Mouse (Mus musculus): ENCODE data around the gene Rnf126. TPM values are rescaled to one million over a fixed set of nuclear protein-coding genes. Genes with fewer than 3 reads are reported as not detected.
A peak's percentile ranks its signal among the peaks of the same experiment; 100 is the strongest.

The Rnf126 gene
- total RNA-seq (2021), result 10 to 100 TPM; 90.7 to 95.8 TPM

DNA sequence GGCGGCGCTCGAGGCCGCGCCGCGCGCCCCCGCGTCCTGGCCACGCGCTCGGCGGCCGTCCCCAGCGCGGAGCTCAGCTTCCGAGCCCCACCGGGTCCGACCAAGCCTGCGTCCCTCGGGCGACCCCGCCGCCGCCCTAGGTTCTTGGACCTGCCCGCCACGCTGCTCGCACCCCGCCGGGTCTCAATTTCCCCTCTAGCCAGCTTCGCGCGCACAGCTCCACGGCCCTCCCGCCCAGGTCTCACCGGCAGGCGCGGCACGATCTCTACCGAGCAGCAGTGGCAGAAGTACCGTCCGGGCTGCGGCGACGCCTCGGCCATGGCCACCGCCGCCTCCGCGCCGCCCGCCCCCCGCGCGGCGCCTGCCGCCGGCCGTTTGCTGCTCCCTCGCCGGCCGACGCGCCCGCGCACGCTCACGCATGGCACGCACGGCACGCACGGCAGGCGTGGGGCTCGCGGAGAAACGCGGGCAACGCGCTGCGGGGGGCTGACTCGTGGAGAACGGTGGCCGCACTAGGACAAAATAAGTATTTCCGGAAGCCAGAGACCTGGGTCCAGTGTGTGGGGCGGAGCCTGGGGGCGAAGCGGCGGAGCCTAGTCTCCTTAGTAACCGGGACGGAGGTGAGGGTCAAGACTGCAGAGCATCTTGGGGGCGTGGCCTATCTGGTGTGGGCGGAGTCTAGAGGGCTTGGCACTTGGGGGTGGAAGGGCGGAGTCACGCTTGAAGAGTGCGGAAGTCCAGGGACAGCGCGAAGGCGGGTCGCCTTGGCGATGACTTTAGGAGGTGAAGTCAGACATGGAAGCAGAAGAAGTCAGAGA is at the start of gene Rnf126:
Gene Rnf126 (minus strand): TSS at position 445 of the 818 bp plus-strand sequence.
- intact Hi-C loops (cut with DNase I), result no loop called here
- peak; percentile 98 to 99 for DNase-seq (ENCODE audit: extremely low spot score in 1 of 2, low spot score in 2 of 2)

DNA sequence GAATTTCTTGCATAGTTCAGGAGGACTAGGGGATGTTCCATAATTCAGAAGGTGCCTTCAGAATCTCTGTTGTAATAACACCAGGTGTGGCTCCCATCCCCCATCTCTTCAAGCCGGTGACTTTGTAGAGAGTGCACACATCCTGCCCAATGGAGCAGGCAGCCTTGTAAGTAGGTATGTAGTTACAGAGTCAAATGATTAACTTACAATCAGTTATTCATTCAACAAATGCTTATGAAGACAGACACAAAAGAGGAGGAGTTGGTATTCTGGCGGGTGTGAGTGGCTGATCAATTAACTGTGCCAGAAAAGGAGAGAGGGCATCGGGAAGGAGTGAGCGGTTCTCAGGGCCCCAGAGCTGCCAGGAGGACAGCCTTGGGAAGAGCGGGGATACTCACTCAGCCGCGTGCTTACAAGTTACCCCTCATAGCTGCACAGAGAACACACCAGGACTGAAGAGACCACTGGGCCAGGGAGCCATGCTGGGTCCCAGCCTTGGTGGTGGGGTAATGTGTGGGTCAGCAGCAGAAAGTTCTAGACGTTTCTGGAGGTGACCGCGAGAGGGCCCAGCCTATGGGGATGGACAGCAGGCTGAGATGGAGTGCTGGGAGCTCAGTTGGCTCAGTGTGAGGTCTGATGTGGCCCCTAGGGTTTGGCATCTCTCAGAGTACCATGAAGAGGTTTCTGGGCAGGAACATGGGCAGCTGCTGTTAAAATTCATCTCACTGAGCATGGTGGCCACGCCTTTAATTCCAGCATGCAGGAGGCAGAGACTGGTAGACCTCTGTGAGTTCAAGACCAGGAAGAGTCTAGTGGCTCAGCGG is 49.1 kb upstream of the Rnf126 start:
- intact Hi-C loops (cut with DNase I), result no loop called here
- DNase-seq (ENCODE audit: extremely low spot score in 1 of 2, low spot score in 2 of 2), result no peak

- no peak for DNase-seq (ENCODE audit: extremely low spot score in 1 of 2, low spot score in 2 of 2)
- intact Hi-C loops (cut with DNase I), result no loop called here
Measured at GRCm38 (mm10) chr10:79814271-79814842, 47.6 kb upstream of the Rnf126 start.

DNA sequence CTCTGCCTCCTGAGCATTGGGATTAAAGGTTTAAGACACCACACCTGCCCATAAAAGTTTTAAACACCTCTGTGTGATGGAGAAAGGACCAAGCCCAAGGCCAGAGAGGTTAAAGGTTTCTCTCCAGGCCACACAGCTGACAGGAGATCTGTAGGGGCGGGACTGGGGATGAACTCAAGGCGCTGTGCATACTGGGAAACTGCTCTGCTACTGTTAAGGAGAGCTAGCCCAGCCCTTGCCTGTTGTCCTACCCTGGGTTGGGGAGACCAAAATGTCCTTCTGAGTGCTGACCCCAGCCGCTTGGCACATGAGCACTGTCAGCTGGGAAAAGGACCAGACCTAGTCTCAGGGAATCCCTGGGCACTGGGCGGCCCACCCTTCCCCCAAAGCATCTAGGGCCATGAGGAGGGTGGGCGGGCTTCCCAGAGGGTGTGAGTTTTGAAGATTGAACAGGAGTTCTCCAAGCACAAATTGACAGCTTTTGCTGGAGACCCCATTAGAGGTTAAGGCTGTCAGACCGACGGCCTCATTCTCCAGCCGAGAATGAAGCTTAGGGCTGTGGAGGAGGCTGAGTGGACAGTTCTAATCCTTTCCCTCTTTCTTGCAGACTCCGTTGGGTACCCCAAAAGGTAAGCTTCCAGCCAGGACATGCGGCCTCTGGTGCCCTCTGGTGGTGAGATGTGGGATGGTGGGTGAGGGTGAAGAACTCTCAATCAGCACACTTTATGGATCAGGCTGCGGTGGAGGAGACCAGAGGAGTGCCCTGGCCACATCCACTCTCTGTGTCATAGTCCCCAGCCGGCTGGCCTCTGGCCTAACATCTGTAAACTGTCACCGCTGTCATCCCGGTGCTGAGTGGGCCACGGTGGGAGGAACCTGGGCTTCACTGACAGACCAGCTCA is 45.2 kb upstream of the Rnf126 start:
- peak; percentile 79 to 84 for DNase-seq (ENCODE audit: extremely low spot score in 1 of 2, low spot score in 2 of 2)
- intact Hi-C loops (cut with DNase I), result loop anchor here (2.0 kb wide), 2 partner anchors 19 to 43 kb away; partner anchors contain the start of gene Palm

DNA sequence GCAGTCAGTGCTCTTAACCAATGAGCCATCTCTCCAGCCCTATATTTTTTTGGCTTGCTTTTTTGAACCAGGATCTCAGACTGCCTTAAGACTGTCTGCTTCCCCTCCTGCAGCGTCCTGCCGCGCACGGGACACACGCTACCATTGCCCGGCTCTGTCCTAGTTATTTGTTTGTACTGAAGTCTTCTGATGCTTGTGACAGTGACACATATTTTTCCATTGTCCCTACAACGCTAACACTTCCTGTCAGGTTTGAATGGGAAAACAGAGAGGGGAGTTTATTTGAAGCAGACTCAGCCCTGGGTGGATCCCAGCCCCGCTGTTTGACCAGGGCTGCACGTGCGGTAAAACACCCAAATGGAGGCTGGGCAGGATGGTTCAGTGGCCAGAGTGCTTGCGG is 42.0 kb upstream of the Rnf126 start:
- DNase-seq (ENCODE audit: extremely low spot score in 1 of 2, low spot score in 2 of 2), result peak in 1 of 2 experiments; percentile 60
- intact Hi-C loops (cut with DNase I), result no loop called here

DNA sequence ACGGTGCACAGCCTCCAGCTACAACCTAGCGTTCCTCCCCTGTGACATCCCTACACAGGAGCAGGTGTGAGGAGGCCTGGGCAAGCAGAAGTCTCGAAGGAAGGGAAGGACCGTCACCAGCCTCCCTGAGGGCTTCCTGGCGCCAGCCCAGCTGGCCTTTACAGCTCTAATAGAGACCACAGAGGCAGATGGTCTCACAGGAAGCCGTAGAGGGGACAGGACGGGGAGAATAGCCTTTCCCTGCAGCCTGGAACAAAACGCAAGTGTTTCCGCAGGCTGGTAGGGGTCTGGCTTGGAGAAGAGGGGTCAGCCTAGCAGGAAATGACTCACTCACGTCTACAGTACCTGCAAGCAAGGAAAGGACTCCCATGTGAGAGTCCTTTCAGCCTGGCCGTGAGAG is 41.1 kb upstream of the Rnf126 start:
- peak in 1 of 2 experiments; percentile 68 for DNase-seq (ENCODE audit: extremely low spot score in 1 of 2, low spot score in 2 of 2)
- intact Hi-C loops (cut with DNase I), result no loop called here

DNA sequence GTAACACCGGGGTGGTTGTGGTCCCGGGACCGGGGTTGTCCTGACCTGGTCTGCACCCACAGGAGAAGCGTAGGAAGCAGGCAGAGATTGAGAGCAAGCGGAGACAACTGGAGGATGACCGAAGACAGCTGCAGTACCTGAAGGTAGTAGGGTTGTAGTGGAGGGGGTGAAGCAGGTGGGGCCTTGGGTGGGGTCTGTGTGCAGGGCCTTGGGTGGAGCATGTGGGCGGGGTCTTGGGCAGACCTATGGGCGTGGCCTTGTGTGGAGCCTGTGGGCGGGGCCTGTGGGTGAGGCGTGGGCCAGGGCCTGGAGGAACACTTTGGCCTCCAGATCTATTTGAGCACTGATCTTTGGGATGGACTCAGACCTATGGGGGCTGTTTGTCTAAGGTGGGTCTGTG is 40.2 kb upstream of the Rnf126 start:
- no peak for DNase-seq (ENCODE audit: extremely low spot score in 1 of 2, low spot score in 2 of 2)
- intact Hi-C loops (cut with DNase I), result no loop called here

DNA sequence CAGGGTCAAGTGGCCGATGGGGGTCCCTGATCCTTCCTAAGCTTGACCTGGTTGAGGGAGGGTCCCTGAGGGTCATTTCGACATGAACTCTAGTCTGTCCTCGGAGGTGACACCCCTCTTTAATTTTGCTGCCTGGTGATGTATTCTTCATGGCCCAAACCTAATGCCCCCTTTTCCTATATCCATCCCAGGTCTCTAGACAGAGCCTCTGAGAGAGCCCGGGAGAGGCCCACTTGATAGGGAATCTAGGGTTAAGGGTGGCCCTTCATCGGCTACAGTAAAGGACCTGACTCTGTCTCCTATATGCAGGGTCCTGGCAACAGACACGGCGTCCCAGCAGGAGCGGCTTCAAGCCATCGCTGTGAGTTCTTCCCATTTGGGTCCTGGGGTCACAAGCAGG is 39.6 kb upstream of the Rnf126 start:
- DNase-seq (ENCODE audit: extremely low spot score in 1 of 2, low spot score in 2 of 2), result no peak
- intact Hi-C loops (cut with DNase I), result no loop called here

- DNase-seq (ENCODE audit: extremely low spot score in 1 of 2, low spot score in 2 of 2), result peak in 1 of 2 experiments; percentile 85
- intact Hi-C loops (cut with DNase I), result no loop called here
Measured at GRCm38 (mm10) chr10:79805636-79806035, 38.9 kb upstream of the Rnf126 start.

GRCm38 (mm10) chr10:79803716-79804323 is 37.1 kb upstream of the Rnf126 start:
- DNase-seq (ENCODE audit: extremely low spot score in 1 of 2, low spot score in 2 of 2), result peak; percentile 88 to 94
- intact Hi-C loops (cut with DNase I), result no loop called here

GRCm38 (mm10) chr10:79802331-79802971 is 35.7 kb upstream of the Rnf126 start:
- intact Hi-C loops (cut with DNase I), result no loop called here
- DNase-seq (ENCODE audit: extremely low spot score in 1 of 2, low spot score in 2 of 2), result peak in 1 of 2 experiments; percentile 62

GRCm38 (mm10) chr10:79801837-79802236 is 35.1 kb upstream of the Rnf126 start:
- intact Hi-C loops (cut with DNase I), result no loop called here
- DNase-seq (ENCODE audit: extremely low spot score in 1 of 2, low spot score in 2 of 2), result no peak

GRCm38 (mm10) chr10:79800508-79800907 is 33.8 kb upstream of the Rnf126 start:
- intact Hi-C loops (cut with DNase I), result no loop called here

DNA sequence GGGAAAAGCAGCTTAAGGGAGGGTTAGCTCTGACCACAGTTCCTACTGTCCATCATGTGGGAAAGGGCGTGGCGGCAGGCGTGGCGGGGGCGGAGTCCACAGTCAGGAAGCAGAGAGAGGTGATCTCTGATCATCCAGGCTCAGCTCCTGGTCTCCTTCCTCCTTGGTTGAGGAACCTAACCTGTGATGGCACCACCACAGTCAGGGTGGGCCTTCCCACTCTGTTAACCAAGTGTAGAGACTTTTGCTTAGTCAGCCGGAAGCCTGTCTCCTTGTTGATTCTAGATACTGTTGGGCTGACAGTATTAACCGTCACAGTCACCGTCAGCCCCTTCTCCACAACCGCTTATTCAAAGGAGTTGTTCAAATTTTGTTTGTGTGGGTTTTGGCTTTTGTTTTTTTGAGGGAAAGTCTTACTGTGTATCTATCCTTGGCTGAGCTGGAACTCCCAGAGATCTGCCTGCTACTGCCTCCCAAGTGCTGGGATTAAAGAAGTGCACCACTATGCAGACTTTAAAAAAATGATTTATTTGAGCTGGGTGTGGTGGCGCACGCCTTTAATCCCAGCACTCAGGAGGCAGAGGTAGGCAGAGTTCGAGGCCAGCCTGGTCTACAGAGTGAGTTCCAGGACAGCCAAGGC is 31.7 kb upstream of the Rnf126 start:
- intact Hi-C loops (cut with DNase I), result no loop called here

More at GRCm38 (mm10) chr10:79800508-79800907, 33.8 kb upstream of the Rnf126 start:
- DNase-seq (ENCODE audit: extremely low spot score in 1 of 2, low spot score in 2 of 2), result no peak

GRCm38 (mm10) chr10:79797326-79797725 is 30.6 kb upstream of the Rnf126 start:
- DNase-seq (ENCODE audit: extremely low spot score in 1 of 2, low spot score in 2 of 2), result no peak
- intact Hi-C loops (cut with DNase I), result no loop called here

More for the DNA sequence above, 31.7 kb upstream of the Rnf126 start:
- no peak for DNase-seq (ENCODE audit: extremely low spot score in 1 of 2, low spot score in 2 of 2)

- no peak for DNase-seq (ENCODE audit: extremely low spot score in 1 of 2, low spot score in 2 of 2)
- intact Hi-C loops (cut with DNase I), result no loop called here
Measured at GRCm38 (mm10) chr10:79795905-79796304, 29.2 kb upstream of the Rnf126 start.

- DNase-seq (ENCODE audit: extremely low spot score in 1 of 2, low spot score in 2 of 2), result peak in 1 of 2 experiments; percentile 87
- intact Hi-C loops (cut with DNase I), result no loop called here
Measured at GRCm38 (mm10) chr10:79794491-79794931, 27.8 kb upstream of the Rnf126 start.
